Mouse (Mus musculus): ENCODE results near the gene Gm49416.

- TF ChIP-seq CTCF (IDR thresholded peaks at IDR 0.05; ENCODE audit: low read depth), result peak; percentile 78
- no peak for TF ChIP-seq EP300 (IDR thresholded peaks at IDR 0.05; ENCODE audit: low read depth)
Measured at GRCm38 (mm10) chr19:8857689-8858088, 31.0 kb upstream of the Gm49416 start.

Data from liver, embryonic 14.5 days (tissue).